Mouse (Mus musculus) kidney, adult 2 months (tissue): ENCODE data around the gene Nthl1.

Experiments used
- CTCF ChIP-seq: fragments of 200-500 bp; conservative IDR thresholded peaks from 2 replicates; pipeline ENCODE4 v1.5.1; 2011; ENCODE audit warnings: low read depth, mild to moderate bottlenecking, control low read depth, low read length, moderate library complexity, mixed read lengths; ENCODE audit not compliant: insufficient read depth, insufficient read length
- POLR2A ChIP-seq: fragments of 200-500 bp; IDR thresholded peaks from one replicate; pipeline ENCODE4 v1.6.1; 2011; ENCODE audit warnings: low read depth, low read length, control low read depth

- TF ChIP-seq POLR2A (no peak), CTCF (no peak)
Measured at GRCm38 (mm10) chr17:24630072-24630471, 2.4 kb upstream of the Nthl1 start.
